Mouse (Mus musculus) thymus, adult 2 months (tissue): Measurements from ENCODE around the gene Flywch2.

ENCODE experiments used
- CTCF ChIP-seq: fragments of 200-500 bp; IDR thresholded peaks from 2 replicates; pipeline ENCODE4 v1.5.1; 2012; ENCODE audit warnings: mild to moderate bottlenecking, control low read depth, low read length, moderate library complexity, borderline replicate concordance; ENCODE audit not compliant: control insufficient read depth, poor library complexity, insufficient read depth; ENCODE audit errors: extremely low read depth
- POLR2A ChIP-seq: fragments of 200-500 bp; IDR thresholded peaks from 2 replicates; pipeline ENCODE4 v1.6.1; 2012; ENCODE audit warnings: mild to moderate bottlenecking, low read length, control low read depth, moderate library complexity; ENCODE audit not compliant: control insufficient read depth, poor library complexity, insufficient read depth; ENCODE audit errors: extremely low read depth

- TF ChIP-seq POLR2A (no peak), CTCF (no peak)
These were observed 22.9 kb downstream of the Flywch2 start for GRCm38 (mm10) chr17:23762976-23763375.
